Mouse (Mus musculus) lung, adult 2 months (tissue): Measurements from ENCODE around the gene Slfn3.

Source experiments
- CTCF ChIP-seq: fragments of 200-500 bp; IDR thresholded peaks from 2 replicates; pipeline ENCODE4 v1.5.1; 2011; ENCODE audit warnings: mild to moderate bottlenecking, low read length, control low read depth; ENCODE audit not compliant: insufficient read depth
- POLR2A ChIP-seq: fragments of 200-500 bp; IDR thresholded peaks from 2 replicates; pipeline ENCODE4 v1.6.1; 2011; ENCODE audit warnings: low read depth, mild to moderate bottlenecking, control low read depth, low read length, borderline replicate concordance; ENCODE audit errors: extremely low read depth

DNA sequence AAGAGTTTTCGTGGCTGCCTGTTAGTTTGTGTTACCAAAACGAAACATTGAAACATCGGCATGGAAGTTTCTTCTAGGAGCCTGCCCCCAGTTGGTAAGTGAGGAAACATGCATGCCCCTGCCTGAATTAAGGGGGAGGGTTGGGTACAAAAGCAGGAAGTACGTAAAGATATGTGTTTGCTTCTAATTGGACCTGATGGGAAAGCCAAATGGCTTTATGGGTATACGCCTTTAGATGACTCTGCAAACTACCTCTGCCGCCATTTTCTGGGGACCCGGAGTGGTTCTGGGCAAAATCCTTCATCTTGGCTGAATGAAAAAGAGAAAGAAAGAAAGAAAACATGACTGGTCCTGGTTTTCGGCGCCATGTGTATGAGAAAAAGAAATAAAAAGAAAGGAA is 33.1 kb downstream of the Slfn3 start:
- no peak for TF ChIP-seq POLR2A
- no peak for TF ChIP-seq CTCF
